Mouse (Mus musculus) lung, postnatal 4 days (tissue): Measurements from ENCODE around the gene Otud1.
A peak's percentile ranks its signal among the peaks of the same experiment; 100 is the strongest.

Source experiments
- DNase-seq, 2 experiments: peaks; one replicate each; pipeline ENCODE4 v3.0.0; 2021

The Otud1 gene

GRCm38 (mm10) chr2:19682997-19683396 lies 25.4 kb downstream of the Otud1 start:
- DNase-seq: peak in 1 of 2 experiments; percentile 27

DNA sequence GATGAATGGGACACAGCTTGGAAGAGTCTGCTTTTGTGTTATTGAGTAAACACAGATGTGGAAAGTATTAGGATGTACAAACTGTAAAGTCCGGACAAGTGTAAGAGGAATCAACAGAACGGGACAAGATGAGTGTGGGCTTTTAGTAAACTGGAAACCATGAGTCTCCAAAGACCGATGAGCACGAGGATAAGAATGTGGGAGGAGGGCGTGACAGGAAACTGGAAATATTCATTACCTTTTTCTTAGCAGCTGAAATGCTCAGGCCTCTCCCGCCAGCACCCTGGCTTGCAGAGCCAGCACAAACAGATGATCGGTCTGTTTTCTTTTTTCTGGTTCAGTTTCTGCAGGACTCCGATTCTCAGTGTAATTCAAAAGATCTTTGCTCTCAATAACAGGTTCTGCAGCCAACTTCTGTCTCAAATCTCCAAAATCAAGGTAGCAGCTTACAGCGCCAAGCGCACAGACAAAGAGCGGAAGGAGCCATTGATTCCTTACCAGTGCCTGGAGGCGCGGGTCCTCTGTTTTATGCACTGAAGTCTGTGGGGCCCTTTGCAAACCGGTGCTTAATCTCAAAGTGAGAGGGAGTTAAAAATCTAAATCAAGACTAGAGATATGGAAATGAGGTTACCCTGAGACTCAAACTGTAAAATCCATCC lies 28.1 kb downstream of the Otud1 start:
- no peak for DNase-seq

DNA sequence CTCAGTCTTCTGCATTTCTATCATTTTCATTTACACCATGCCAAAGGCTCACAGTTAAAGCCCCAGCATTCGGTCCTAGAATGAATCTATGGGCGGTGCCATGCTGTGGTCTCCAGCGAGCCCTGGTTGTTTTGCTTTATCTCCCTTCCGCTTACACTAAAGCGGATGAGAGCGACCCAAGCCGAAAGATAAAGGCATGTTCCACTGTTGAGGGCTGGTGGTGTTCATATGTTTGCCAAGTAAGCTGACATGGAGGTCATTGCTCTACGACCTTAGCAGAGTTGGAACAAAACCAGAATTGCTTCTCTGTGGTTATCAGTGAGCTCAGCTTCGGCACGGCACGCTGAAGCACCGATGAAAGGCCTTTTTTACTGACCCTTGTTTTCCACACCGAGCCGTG lies 32.5 kb downstream of the Otud1 start:
- no peak for DNase-seq

- DNase-seq: no peak
These were observed 42.2 kb downstream of the Otud1 start for GRCm38 (mm10) chr2:19699573-19700295.

DNA sequence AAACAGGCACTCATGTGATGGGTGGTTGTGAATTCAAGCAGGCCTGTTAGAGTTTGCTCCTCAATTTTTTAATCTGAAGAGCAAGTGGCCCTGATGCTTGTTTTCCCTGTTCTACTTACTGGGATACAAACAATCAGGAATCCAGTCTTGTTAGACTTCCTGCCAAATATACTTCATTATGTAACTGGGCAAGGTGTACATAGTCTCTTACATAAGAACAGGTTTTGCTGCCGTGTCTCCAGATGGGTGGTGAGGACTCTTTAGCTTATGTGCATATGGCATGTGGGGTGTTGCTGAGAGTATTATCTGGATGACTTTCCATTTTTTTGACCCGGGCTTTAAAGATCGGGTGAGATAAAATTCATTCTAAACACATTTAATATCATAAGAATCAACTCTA lies 43.8 kb downstream of the Otud1 start:
- no peak for DNase-seq

GRCm38 (mm10) chr2:19703020-19703613 lies 45.6 kb downstream of the Otud1 start:
- DNase-seq: peak in 1 of 2 experiments; percentile 29

DNA sequence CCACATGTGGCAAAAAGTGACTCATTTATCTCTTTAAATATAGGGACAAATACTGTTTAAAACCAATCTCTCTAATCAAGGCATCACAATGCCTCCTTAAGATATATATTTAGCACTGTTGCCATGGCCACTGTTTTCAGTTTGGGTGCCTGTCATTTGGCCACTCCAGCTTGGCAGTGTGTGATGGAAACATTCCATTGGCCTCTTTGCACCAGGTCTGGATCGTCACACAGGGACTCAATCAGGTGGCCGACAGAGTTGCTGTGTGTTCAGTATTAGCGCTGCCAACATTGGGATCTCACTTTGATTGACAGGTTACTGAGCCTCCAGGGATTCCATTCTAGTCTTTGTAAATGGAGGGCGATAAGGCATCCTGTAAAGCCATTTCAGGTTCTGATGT lies 46.1 kb downstream of the Otud1 start:
- peak; percentile 39 to 62 for DNase-seq

GRCm38 (mm10) chr2:19704272-19704671 lies 46.7 kb downstream of the Otud1 start:
- DNase-seq: no peak

- DNase-seq: no peak
These were observed 49.3 kb downstream of the Otud1 start for GRCm38 (mm10) chr2:19706886-19707285.
